Mouse (Mus musculus) liver, embryonic 14.5 days (tissue): ENCODE measurements around the gene Tbc1d14. TPM values are rescaled to one million over a fixed set of nuclear protein-coding genes. Genes with fewer than 3 reads are reported as not detected.

Experiments
- ATAC-seq: fragments of 200-750 bp; cut with Nextera tagmentation; 2 replicates; pipeline ENCODE4 v1.8.0; 2017; ENCODE audit warnings: moderate number of reproducible peaks, mild to moderate bottlenecking, moderate library complexity; ENCODE audit not compliant: insufficient read depth
- DNase-seq, 3 experiments: peaks; one replicate each; pipeline ENCODE4 v3.0.0-alpha.2; 2012 to 2013; ENCODE audit warnings: low read depth in 3 of 3, low spot score in 3 of 3
- H3K27ac ChIP-seq: fragments of 300-500 bp; sonication (generic); 2 replicates; pipeline ENCODE4 v1.5.1; 2014; ENCODE audit warnings: moderate library complexity, mild to moderate bottlenecking, control low read depth, inconsistent platforms
- H3K27me3 ChIP-seq: fragments of 300-500 bp; sonication (generic); 2 replicates; pipeline ENCODE4 v1.6.1; 2014; ENCODE audit warnings: mild to moderate bottlenecking, low read length, moderate library complexity; ENCODE audit not compliant: control insufficient read depth, insufficient read depth
- H3K36me3 ChIP-seq: fragments of 300-500 bp; sonication (generic); replicated peaks from 2 replicates; pipeline ENCODE4 v1.6.1; 2014; ENCODE audit warnings: low read depth; ENCODE audit not compliant: control insufficient read depth, insufficient read depth
- H3K4me1 ChIP-seq, 2 experiments: fragments of 200-500 bp in 1 of 2; fragments of 300-500 bp in 1 of 2; sonication (generic) in 1 of 2; replicated peaks; 2 replicates each; pipeline ENCODE4 v1.6.1; 2012 to 2014; ENCODE audit warnings: antibody characterized with exemption in 1 of 2, inconsistent platforms in 1 of 2, low read length in 1 of 2; ENCODE audit not compliant: control insufficient read depth in 2 of 2, insufficient read depth in 2 of 2
- H3K4me2 ChIP-seq: fragments of 300-500 bp; sonication (generic); 2 replicates; pipeline ENCODE4 v1.6.1; 2014; ENCODE audit warnings: low read depth, mild to moderate bottlenecking, control low read depth, moderate library complexity
- H3K4me3 ChIP-seq, 2 experiments: fragments of 200-500 bp in 1 of 2; fragments of 300-500 bp in 1 of 2; sonication (generic) in 1 of 2; 2 replicates each; pipeline ENCODE4 v1.5.1; 2012 to 2014; ENCODE audit warnings: low read depth in 2 of 2, low read length in 2 of 2, mild to moderate bottlenecking in 2 of 2, control low read depth in 1 of 2, inconsistent platforms in 1 of 2, moderate library complexity in 1 of 2; ENCODE audit not compliant: insufficient read depth in 1 of 2
- H3K9ac ChIP-seq: fragments of 300-500 bp; sonication (generic); replicated peaks from 2 replicates; pipeline ENCODE4 v1.6.1; 2014; ENCODE audit warnings: mild to moderate bottlenecking, control low read depth, moderate library complexity
- H3K9me3 ChIP-seq: fragments of 300-500 bp; sonication (generic); 2 replicates; pipeline ENCODE4 v1.6.1; 2016; ENCODE audit warnings: low read length, mixed read lengths; ENCODE audit not compliant: control insufficient read depth
- CTCF ChIP-seq: IDR thresholded peaks from 2 replicates; pipeline ENCODE4 v1.5.1; 2016; ENCODE audit warnings: antibody characterized with exemption, low read depth, control low read depth
- EP300 ChIP-seq: IDR thresholded peaks from 2 replicates; pipeline ENCODE4 v1.6.1; 2016; ENCODE audit warnings: antibody characterized with exemption, low read depth
- WGBS: fragments of 180-500 bp; shearing (Covaris S2); extraction: QIAGEN DNeasy Blood & Tissue Kit; methylation state at CpG from one replicate; pipeline ENCODE4 v1.1.7; 2014; ENCODE audit not compliant: insufficient replicate concordance; 5-methylcytosine and 5-hydroxymethylcytosine counted together
- polyA plus RNA-seq, 2 experiments: library from polyadenylated mRNA; depleted of rRNA in 1 of 2; stranded (reverse) in 1 of 2; unstranded in 1 of 2; fragments of >200 nt; fragmentation: Nextera tagmentation in 1 of 2; extraction: Ambion mirVana in 1 of 2; gene quantifications; 2 replicates each; pipeline versions ENCODE4 v1.2.1 to v1.2.3; 2012 to 2014

The Tbc1d14 gene
- polyA plus RNA-seq, 2 experiments = 6.8 to 8.2 TPM

- Histone ChIP-seq H3K4me1 (peaks cover 11 to 30% of the 10 kb centered on the region in 2 experiments), H3K27me3 (no peaks in the 10 kb centered on the region)
- ATAC-seq = peak; percentile 94
Measured at GRCm38 (mm10) chr5:36530129-36530751, 62.8 kb downstream of the Tbc1d14 start.

GRCm38 (mm10) chr5:36529698-36530097 lies 63.4 kb downstream of the Tbc1d14 start:
- peaks cover 10 to 28% of the 10 kb centered on the region in 2 experiments for H3K4me1 ChIP-seq
- WGBS = 23% methylated on average over 5 of the region's 5 CpGs
- H3K4me3 ChIP-seq = peak overlapping the region; percentile 63 to 68
- peak overlapping the region; percentile 83 for H3K4me2 ChIP-seq
- H3K9me3 ChIP-seq = no peaks in the 10 kb centered on the region
- no peak for ATAC-seq
- H3K27ac ChIP-seq = no peak overlapping the region
- H3K9ac ChIP-seq = peak overlapping the region; percentile 77
- no peaks in the 10 kb centered on the region for H3K27me3 ChIP-seq
- DNase-seq = no peak
- TF ChIP-seq EP300 (no peak), CTCF (no peak)
- no peaks in the 10 kb centered on the region for H3K36me3 ChIP-seq

More at GRCm38 (mm10) chr5:36530129-36530751, 62.8 kb downstream of the Tbc1d14 start:
- H3K9me3 ChIP-seq = no peaks in the 10 kb centered on the region
- TF ChIP-seq EP300 = no peak
- 0 out of 2 replicates have a peak, but pooled peaks have one; percentile 3 for TF ChIP-seq CTCF
- H3K27ac ChIP-seq = no peak overlapping the region
- no peaks in the 10 kb centered on the region for H3K36me3 ChIP-seq
- WGBS = 1% methylated on average over 28 of the region's 28 CpGs
- peak overlapping the region; percentile 83 for H3K4me2 ChIP-seq
- H3K4me3 ChIP-seq = peak overlapping the region; percentile 63 to 68
- DNase-seq = peak; percentile 76 to 80 (median 76)
- peak overlapping the region; percentile 77 for H3K9ac ChIP-seq

DNA sequence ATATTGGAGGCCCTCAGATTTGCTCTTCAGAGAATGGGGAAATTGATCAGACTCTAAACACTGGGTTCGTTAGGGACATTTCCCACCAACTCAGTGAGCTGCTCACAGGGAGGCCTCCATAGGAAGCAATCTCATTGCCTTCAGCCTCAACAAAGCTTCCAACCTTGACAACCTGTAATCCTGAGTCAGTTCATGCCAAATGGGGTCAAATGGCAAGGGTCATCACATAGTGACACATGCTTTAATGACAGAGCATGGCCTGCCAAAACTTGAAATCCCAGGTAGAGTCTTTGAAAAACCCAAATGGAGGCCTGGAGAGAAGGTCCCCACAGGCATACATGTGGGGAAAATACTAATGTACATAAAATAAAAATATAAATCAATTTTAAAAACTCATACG lies 66.2 kb downstream of the Tbc1d14 start:
- Histone ChIP-seq H3K36me3 (no peaks in the 10 kb centered on the region; the same call in 1 of the 2 replicates), H3K4me3 (no peak overlapping the region), H3K4me2 (no peak overlapping the region), H3K27ac (no peak overlapping the region), H3K4me1 (peaks cover 4 to 23% of the 10 kb centered on the region in 2 experiments; a peak in 3 of 4 replicates), H3K27me3 (no peaks in the 10 kb centered on the region), H3K9ac (no peak overlapping the region), H3K9me3 (no peaks in the 10 kb centered on the region)
- 73% methylated on average over 2 of the region's 2 CpGs for WGBS
- TF ChIP-seq CTCF = no peak
- TF ChIP-seq EP300 = no peak
- no peak for ATAC-seq
- no peak for DNase-seq

DNA sequence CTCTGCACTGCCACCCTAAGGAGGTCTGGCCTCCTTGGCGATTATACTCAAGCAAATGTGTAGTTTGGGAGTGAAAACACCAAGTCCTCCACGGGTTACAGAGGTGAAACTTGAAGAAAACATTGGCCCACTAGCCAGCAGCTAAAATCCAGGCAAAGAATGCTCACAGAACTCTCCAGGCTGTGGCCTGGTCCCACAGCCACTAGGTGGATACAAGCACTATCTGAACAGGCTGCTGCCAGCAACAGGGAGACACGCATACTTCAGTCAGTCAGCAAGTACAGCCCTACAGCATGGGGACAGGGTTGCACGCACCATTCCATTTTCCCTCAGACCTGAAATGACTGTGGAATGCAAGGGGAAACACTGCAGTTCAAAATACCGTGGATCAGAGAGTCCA lies 66.8 kb downstream of the Tbc1d14 start:
- no peaks in the 10 kb centered on the region; the same call in 1 of the 2 replicates for H3K36me3 ChIP-seq
- no peak for ATAC-seq
- no peak overlapping the region for H3K27ac ChIP-seq
- TF ChIP-seq CTCF (peak; percentile 65), EP300 (no peak)
- WGBS = 64% methylated on average over 5 of the region's 5 CpGs
- no peak overlapping the region for H3K4me2 ChIP-seq
- no peak overlapping the region for H3K9ac ChIP-seq
- no peak for DNase-seq
- H3K27me3 ChIP-seq = no peaks in the 10 kb centered on the region
- H3K4me3 ChIP-seq = no peak overlapping the region
- no peaks in the 10 kb centered on the region for H3K9me3 ChIP-seq
- peaks cover 4 to 23% of the 10 kb centered on the region in 2 experiments; a peak in 3 of 4 replicates for H3K4me1 ChIP-seq

- H3K4me3 ChIP-seq = no peak overlapping the region
- no peak overlapping the region for H3K27ac ChIP-seq
- TF ChIP-seq CTCF = no peak
- TF ChIP-seq EP300 = no peak
- H3K4me2 ChIP-seq = no peak overlapping the region
- H3K4me1 ChIP-seq = peaks cover 0 to 19% of the 10 kb centered on the region in 2 experiments; a peak in 3 of 4 replicates
- WGBS = 59% methylated on average over 2 of the region's 2 CpGs
- H3K9ac ChIP-seq = no peak overlapping the region
- no peaks in the 10 kb centered on the region; the same call in 1 of the 2 replicates for H3K36me3 ChIP-seq
- DNase-seq = no peak
- ATAC-seq = no peak
- H3K9me3 ChIP-seq = no peaks in the 10 kb centered on the region
- no peaks in the 10 kb centered on the region for H3K27me3 ChIP-seq
Measured at GRCm38 (mm10) chr5:36525216-36525615, 67.9 kb downstream of the Tbc1d14 start.
